In genomic region chr4:47310812-47311211, GRCm38 (mm10) we compare ENCODE assay signal across 9 mouse cellular contexts. TPM values are rescaled to one million over a fixed set of nuclear protein-coding genes. Genes with fewer than 3 reads are reported as not detected.
DNase-seq lines count a peak whose midpoint lies in the region; ATAC-seq lines count a peak whose summit lies in the region.
"Had no signal": no experiment of that assay in that cellular context is flagged by ENCODE, and none has a peak within 500 bp of the region (broad histone marks: within the 10 kb centered on the region; RNA-seq: fewer than 3 reads in every experiment).

No protein-coding gene starts in this region.

- no peaks in the 10 kb centered on the region for H3K36me3 ChIP-seq in liver, embryonic 15.5 days (replicated peaks)
- no peaks in the 10 kb centered on the region for H3K36me3 ChIP-seq in midbrain, embryonic 10.5 days
- no peaks in the 10 kb centered on the region for H3K36me3 ChIP-seq in hindbrain, embryonic 10.5 days
- H3K36me3 ChIP-seq in midbrain, embryonic 14.5 days (ENCODE audit: control insufficient read depth, insufficient read depth, low read length): no peaks in the 10 kb centered on the region
- no peaks in the 10 kb centered on the region for H3K36me3 ChIP-seq in forebrain, embryonic 10.5 days (replicated peaks)
- H3K36me3 ChIP-seq: limb, embryonic 12.5 days had no signal

- H3K27ac ChIP-seq in liver, embryonic 15.5 days (replicated peaks): no peak overlapping the region
- no peak overlapping the region for H3K27ac ChIP-seq in midbrain, embryonic 10.5 days (replicated peaks)
- no peak overlapping the region for H3K27ac ChIP-seq in hindbrain, embryonic 10.5 days
- no peak overlapping the region for H3K27ac ChIP-seq in midbrain, embryonic 14.5 days (replicated peaks; ENCODE audit: low read depth, low read length)
- no peak overlapping the region for H3K27ac ChIP-seq in forebrain, embryonic 10.5 days
- H3K27ac ChIP-seq: limb, embryonic 12.5 days had no signal

- H3K27me3 ChIP-seq in liver, embryonic 15.5 days: no peaks in the 10 kb centered on the region
- H3K27me3 ChIP-seq in midbrain, embryonic 10.5 days (ENCODE audit: low read depth, poor library complexity, severe bottlenecking): no peaks in the 10 kb centered on the region
- no peaks in the 10 kb centered on the region for H3K27me3 ChIP-seq in hindbrain, embryonic 10.5 days (ENCODE audit: insufficient read depth, poor library complexity, severe bottlenecking)
- no peaks in the 10 kb centered on the region for H3K27me3 ChIP-seq in midbrain, embryonic 14.5 days (ENCODE audit: control insufficient read depth, insufficient read depth, low read length)
- H3K27me3 ChIP-seq in forebrain, embryonic 10.5 days (ENCODE audit: poor library complexity, severe bottlenecking): no peaks in the 10 kb centered on the region
- H3K27me3 ChIP-seq: limb, embryonic 12.5 days had no signal

- peak; percentile 54 for ATAC-seq in liver, embryonic 15.5 days (ENCODE audit: insufficient read depth)
- no peak for ATAC-seq in midbrain, embryonic 14.5 days (ENCODE audit: low FRiP score, low TSS enrichment)

- H3K9me3 ChIP-seq in liver, embryonic 15.5 days (replicated peaks): no peaks in the 10 kb centered on the region
- H3K9me3 ChIP-seq in midbrain, embryonic 10.5 days (replicated peaks): no peaks in the 10 kb centered on the region
- H3K9me3 ChIP-seq in hindbrain, embryonic 10.5 days: no peaks in the 10 kb centered on the region
- H3K9me3 ChIP-seq in midbrain, embryonic 14.5 days (ENCODE audit: control insufficient read depth, low read length): no peaks in the 10 kb centered on the region
- H3K9me3 ChIP-seq in forebrain, embryonic 10.5 days: no peaks in the 10 kb centered on the region
- H3K9me3 ChIP-seq: limb, embryonic 12.5 days had no signal

- no peak overlapping the region for H3K4me3 ChIP-seq in liver, embryonic 15.5 days (replicated peaks)
- H3K4me3 ChIP-seq in midbrain, embryonic 10.5 days: no peak overlapping the region
- H3K4me3 ChIP-seq in hindbrain, embryonic 10.5 days: no peak overlapping the region
- H3K4me3 ChIP-seq in midbrain, embryonic 14.5 days (replicated peaks; ENCODE audit: low read depth, low read length): no peak overlapping the region
- no peak overlapping the region for H3K4me3 ChIP-seq in forebrain, embryonic 10.5 days
- H3K4me3 ChIP-seq: limb, embryonic 12.5 days had no signal

- H3K4me1 ChIP-seq in liver, embryonic 15.5 days (replicated peaks): peaks cover 18% of the 10 kb centered on the region
- no peaks in the 10 kb centered on the region for H3K4me1 ChIP-seq in midbrain, embryonic 10.5 days
- 0 out of 2 replicates have a peak, but pooled peaks cover 3% of the 10 kb centered on the region for H3K4me1 ChIP-seq in hindbrain, embryonic 10.5 days (replicated peaks)
- no peaks in the 10 kb centered on the region for H3K4me1 ChIP-seq in midbrain, embryonic 14.5 days (ENCODE audit: control insufficient read depth, insufficient read depth, low read length)
- no peaks in the 10 kb centered on the region for H3K4me1 ChIP-seq in forebrain, embryonic 10.5 days

- DNase-seq in 3T3-L1 (ENCODE audit: low read depth, low spot score): peak; percentile 99
- peak; percentile 74 for DNase-seq in MN1 (ENCODE audit: low spot score)
- DNase-seq in heart, adult 8-10 months (ENCODE audit: low spot score): peak; percentile 72
- DNase-seq in midbrain, embryonic 10.5 days (ENCODE audit: low spot score): no peak
- DNase-seq in hindbrain, embryonic 10.5 days (ENCODE audit: low spot score): no peak
- DNase-seq in midbrain, embryonic 14.5 days: no peak
- DNase-seq in forebrain, embryonic 10.5 days (ENCODE audit: extremely low spot score, low spot score): no peak

- no peak overlapping the region for H3K9ac ChIP-seq in liver, embryonic 15.5 days
- no peak overlapping the region for H3K9ac ChIP-seq in midbrain, embryonic 14.5 days (replicated peaks; ENCODE audit: low read length)
- H3K9ac ChIP-seq: limb, embryonic 12.5 days had no signal

- no peak overlapping the region for H3K4me2 ChIP-seq in liver, embryonic 15.5 days
- H3K4me2 ChIP-seq in midbrain, embryonic 14.5 days (ENCODE audit: low read length): no peak overlapping the region
- H3K4me2 ChIP-seq: limb, embryonic 12.5 days had no signal

- WGBS in liver, embryonic 15.5 days (ENCODE audit: insufficient replicate concordance): 32% methylated on average over 6 of the region's 6 CpGs
- WGBS in midbrain, embryonic 10.5 days: 89% methylated on average over 6 of the region's 6 CpGs
- 77% methylated on average over 6 of the region's 6 CpGs for WGBS in hindbrain, embryonic 10.5 days
- WGBS in midbrain, embryonic 14.5 days: 83% methylated on average over 6 of the region's 6 CpGs
- WGBS in forebrain, embryonic 10.5 days: 87% methylated on average over 6 of the region's 6 CpGs

RNA-seq across cellular contexts. Expression of gene Tgfbr1, which starts 42.2 kb away (rescaled TPM):
- 10 to 100 TPM; 12.6 to 14.0 (median 13.2) TPM for total RNA-seq in heart, adult 8-10 months (2022)
- 4.4 and 4.9 TPM in 2 replicates for polyA plus RNA-seq in liver, embryonic 15.5 days (2015; fragmentation: Nextera tagmentation; extraction: Ambion mirVana)
- polyA plus RNA-seq in midbrain, embryonic 10.5 days (2016; fragmentation: Nextera tagmentation; extraction: Ambion mirVana): 90.0 and 110 TPM in 2 replicates
- 85.8 and 92.0 TPM in 2 replicates for polyA plus RNA-seq in hindbrain, embryonic 10.5 days (2016; fragmentation: Nextera tagmentation; extraction: Ambion mirVana)
- 33.9 and 57.4 TPM in 2 replicates for polyA plus RNA-seq in midbrain, embryonic 14.5 days (2014; fragmentation: Nextera tagmentation; extraction: Ambion mirVana)
- 87.0 and 94.6 TPM in 2 replicates for polyA plus RNA-seq in forebrain, embryonic 10.5 days (2016; fragmentation: Nextera tagmentation; extraction: Ambion mirVana)

Comparison
In these comparisons a context has a peak if more than half of its experiments do, and no peak if none do; other contexts are left out.
1. DNase-seq: peak in 3T3-L1 (single experiment), MN1 (single experiment) and heart, adult 8-10 months (single experiment); none in midbrain, embryonic 10.5 days (single experiment), hindbrain, embryonic 10.5 days (single experiment), midbrain, embryonic 14.5 days (single experiment) and forebrain, embryonic 10.5 days (single experiment).